Mouse (Mus musculus): Measurements from ENCODE around the gene Liph.
"Not testable (repeated sequence)": the region's sequence is repeated elsewhere in the genome, so short reads cannot be mapped to it uniquely, and the experiment has no call there.

Liph gene

GRCm38 (mm10) chr16:21995304-21995703, at the start of gene Liph:
Gene Liph (minus strand): TSS chr16:21995663.
- DNase-seq (ENCODE audit: low spot score in 2 of 2) = peak; percentile 7 to 22

GRCm38 (mm10) chr16:22043830-22044229, 48.4 kb upstream of the Liph start:
- no peak for DNase-seq (ENCODE audit: low spot score in 2 of 2)

GRCm38 (mm10) chr16:22039978-22040377, 44.5 kb upstream of the Liph start:
- no peak for DNase-seq (ENCODE audit: low spot score in 2 of 2)

- no peak for DNase-seq (ENCODE audit: low spot score in 2 of 2)
These were observed 43.1 kb upstream of the Liph start for GRCm38 (mm10) chr16:22038554-22038953.

- DNase-seq (ENCODE audit: low spot score in 2 of 2) = no peak
These were observed 32.0 kb upstream of the Liph start for GRCm38 (mm10) chr16:22027474-22027873.

GRCm38 (mm10) chr16:22022122-22022521, 26.7 kb upstream of the Liph start:
- DNase-seq (ENCODE audit: low spot score in 2 of 2) = no peak

- DNase-seq (ENCODE audit: low spot score in 2 of 2) = no peak
These were observed 20.1 kb upstream of the Liph start for GRCm38 (mm10) chr16:22015569-22015968.

- DNase-seq (ENCODE audit: low spot score in 2 of 2) = no peak
These were observed 14.1 kb upstream of the Liph start for GRCm38 (mm10) chr16:22009596-22009995.

- DNase-seq (ENCODE audit: low spot score in 2 of 2) = peak; percentile 100
These were observed 13.7 kb upstream of the Liph start, which contains the start of gene Senp2 for GRCm38 (mm10) chr16:22009099-22009584. Gene Senp2 (plus strand): TSS chr16:22009484.

GRCm38 (mm10) chr16:22001606-22002005, 6.1 kb upstream of the Liph start:
- no peak for DNase-seq (ENCODE audit: low spot score in 2 of 2)

GRCm38 (mm10) chr16:22001172-22001571, 5.7 kb upstream of the Liph start:
- DNase-seq (ENCODE audit: low spot score in 2 of 2) = no peak

GRCm38 (mm10) chr16:21999941-22000690, 4.7 kb upstream of the Liph start:
- DNase-seq (ENCODE audit: low spot score in 2 of 2) = no peak

- no peak for DNase-seq (ENCODE audit: low spot score in 2 of 2)
These were observed 2.6 kb upstream of the Liph start for GRCm38 (mm10) chr16:21998061-21998460.

- DNase-seq (ENCODE audit: low spot score in 2 of 2) = peak in 1 of 2 experiments; percentile 38
These were observed 1.6 kb upstream of the Liph start for GRCm38 (mm10) chr16:21996881-21997641.

- DNase-seq (ENCODE audit: low spot score in 2 of 2) = no peak
These were observed 939 bp upstream of the Liph start for GRCm38 (mm10) chr16:21996402-21996801.

- no peak for DNase-seq (ENCODE audit: low spot score in 2 of 2)
These were observed 3.7 kb downstream of the Liph start for GRCm38 (mm10) chr16:21991774-21992173.

GRCm38 (mm10) chr16:21990893-21991292, 4.6 kb downstream of the Liph start:
- not testable (repeated sequence) for DNase-seq (ENCODE audit: low spot score in 2 of 2)

- DNase-seq (ENCODE audit: low spot score in 2 of 2) = no peak
These were observed 7.5 kb downstream of the Liph start for GRCm38 (mm10) chr16:21987956-21988355.

- no peak for DNase-seq (ENCODE audit: low spot score in 2 of 2)
These were observed 9.3 kb downstream of the Liph start for GRCm38 (mm10) chr16:21986191-21986590.

- DNase-seq (ENCODE audit: low spot score in 2 of 2) = no peak
These were observed 11.4 kb downstream of the Liph start for GRCm38 (mm10) chr16:21984091-21984490.

GRCm38 (mm10) chr16:21983581-21983980, 11.9 kb downstream of the Liph start:
- no peak for DNase-seq (ENCODE audit: low spot score in 2 of 2)

- DNase-seq (ENCODE audit: low spot score in 2 of 2) = no peak
These were observed 12.3 kb downstream of the Liph start for GRCm38 (mm10) chr16:21983146-21983545.

- DNase-seq (ENCODE audit: low spot score in 2 of 2) = no peak
These were observed 18.1 kb downstream of the Liph start for GRCm38 (mm10) chr16:21977347-21977746.

All from spleen, postnatal 36 days (tissue).